Comparison of ENCODE assay signal across 8 mouse cellular contexts in genomic region chr7:27232781-27233281, GRCm38 (mm10). TPM values are rescaled to one million over a fixed set of nuclear protein-coding genes. Genes with fewer than 3 reads are reported as not detected.
A peak's percentile ranks its signal among the peaks of the same experiment; 100 is the strongest.
DNase-seq lines count a peak whose midpoint lies in the region; ATAC-seq and TF ChIP-seq lines count a peak whose summit lies in the region.

TSS of gene Coq8b (plus strand) at chr7:27233023.

- CTCF ChIA-PET in Patski (lab: Charles Lee): interaction anchor here (0.8 to 2.7 kb wide), 3 partner anchors 11 to 72 kb away, joined by 3 to 9 read pairs (median 3); no protein-coding TSS in a partner anchor

- POLR2A ChIA-PET in Patski (lab: Charles Lee): interaction anchor here (0.6 kb wide), 1 partner anchor 100 kb away, joined by 3 read pairs; no protein-coding TSS in a partner anchor

- H3K36me3 ChIP-seq in hindbrain, embryonic 13.5 days: peaks cover 10% of the 10 kb centered on the region

- H3K27me3 ChIP-seq in Patski: no peaks in the 10 kb centered on the region
- no peaks in the 10 kb centered on the region for H3K27me3 ChIP-seq in hindbrain, embryonic 13.5 days

- in situ Hi-C loops in Patski (cut with MboI; ENCODE audit: low pct_unique_long_range_greater_than_20kb): no loop called here

- H3K27ac ChIP-seq in hindbrain, embryonic 13.5 days: peak within 1 kb of the TSS; percentile 90

- under 1% methylated on average over 25 of the region's 25 CpGs for WGBS in hindbrain, embryonic 13.5 days

- H3K4me3 ChIP-seq in hindbrain, embryonic 13.5 days: peak within 1 kb of the TSS; percentile 54

- H3K4me1 ChIP-seq in hindbrain, embryonic 13.5 days (replicated peaks): peaks cover 30% of the 10 kb centered on the region

- TF ChIP-seq CTCF in Patski (IDR thresholded peaks at IDR 0.05): no peak

- peak; percentile 77 for ATAC-seq in Patski
- peak; percentile 93 for ATAC-seq in hindbrain, embryonic 13.5 days (ENCODE audit: low FRiP score)

- peak within 1 kb of the TSS; percentile 81 for H3K4me2 ChIP-seq in hindbrain, embryonic 13.5 days

- DNase-seq in Patski (ENCODE audit: low read depth, low spot score): peak; percentile 85
- DNase-seq in cerebellum, postnatal 14 days: peak; percentile 93 to 94
- DNase-seq in frontal cortex, postnatal 14 days (ENCODE audit: low spot score in 2 of 2): peak; percentile 90 to 91
- DNase-seq in layer of hippocampus, postnatal 25 days (ENCODE audit: extremely low spot score in 1 of 2, low spot score in 1 of 2): peak; percentile 78 to 85
- peak; percentile 97 for DNase-seq in lung, postnatal 25 days (ENCODE audit: low spot score)
- DNase-seq in retina, embryonic 14.5 days (ENCODE audit: low spot score): peak; percentile 96
- DNase-seq in thymus, postnatal 4 days: peak; percentile 94

- H3K9me3 ChIP-seq in hindbrain, embryonic 13.5 days: no peaks in the 10 kb centered on the region

- peak within 1 kb of the TSS; percentile 72 for H3K9ac ChIP-seq in hindbrain, embryonic 13.5 days

RNA-seq across cellular contexts. Expression of gene Coq8b, which starts in this region (rescaled TPM):
- polyA plus RNA-seq in Patski (2021): 39.6 TPM
- 23.8 and 24.9 TPM in 2 replicates for polyA plus RNA-seq in hindbrain, embryonic 13.5 days (2015; fragmentation: Nextera tagmentation; extraction: Ambion mirVana)
- 10 to 100 TPM; 33.8 to 36.0 TPM for total RNA-seq in layer of hippocampus, postnatal 25 days (2021)

Comparison
In these comparisons a context has a peak if more than half of its experiments do, and no peak if none do; other contexts are left out.
1. Peak in every context shown above with its lines: DNase-seq, ATAC-seq, H3K4me3 ChIP-seq and H3K27ac ChIP-seq.